Mouse (Mus musculus) liver, postnatal 0 days (tissue): ENCODE measurements around the gene Zfp652. TPM values are rescaled to one million over a fixed set of nuclear protein-coding genes. Genes with fewer than 3 reads are reported as not detected.
"Not testable (repeated sequence)": the region's sequence is repeated elsewhere in the genome, so short reads cannot be mapped to it uniquely, and the experiment has no call there.

ENCODE experiments used
- ATAC-seq: fragments of 200-750 bp; cut with Nextera tagmentation; 2 replicates; pipeline ENCODE4 v1.8.0; 2017; ENCODE audit warnings: mild to moderate bottlenecking, moderate library complexity
- DNase-seq: peaks from one replicate; pipeline ENCODE4 v3.0.0-alpha.2; 2016
- H3K27ac ChIP-seq: fragments of 300-500 bp; sonication (generic); 2 replicates; pipeline ENCODE4 v1.5.1; 2014; ENCODE audit warnings: antibody characterized with exemption, moderate library complexity, mild to moderate bottlenecking, low read depth
- H3K27me3 ChIP-seq: fragments of 300-500 bp; sonication (generic); 2 replicates; pipeline ENCODE4 v1.6.1; 2014; ENCODE audit warnings: low read length, control low read depth, mixed read lengths; ENCODE audit not compliant: insufficient read depth
- H3K36me3 ChIP-seq: fragments of 300-500 bp; sonication (generic); replicated peaks from 2 replicates; pipeline ENCODE4 v1.6.1; 2014; ENCODE audit warnings: mild to moderate bottlenecking, control low read depth, low read length, moderate library complexity, mixed read lengths; ENCODE audit not compliant: insufficient read depth
- H3K4me1 ChIP-seq: fragments of 300-500 bp; sonication (generic); 2 replicates; pipeline ENCODE4 v1.6.1; 2014; ENCODE audit warnings: antibody characterized with exemption, mild to moderate bottlenecking, control low read depth; ENCODE audit not compliant: insufficient read depth
- H3K4me2 ChIP-seq: fragments of 300-500 bp; sonication (generic); 2 replicates; pipeline ENCODE4 v1.6.1; 2014; ENCODE audit warnings: low read depth, mild to moderate bottlenecking, low read length, moderate library complexity, mixed read lengths
- H3K4me3 ChIP-seq: fragments of 300-500 bp; sonication (generic); 2 replicates; pipeline ENCODE4 v1.5.1; 2014; ENCODE audit warnings: low read depth, low read length
- H3K9ac ChIP-seq: fragments of 300-500 bp; sonication (generic); replicated peaks from 2 replicates; pipeline ENCODE4 v1.6.1; 2014; ENCODE audit warnings: mild to moderate bottlenecking, moderate library complexity
- H3K9me3 ChIP-seq: fragments of 300-500 bp; sonication (generic); 2 replicates; pipeline ENCODE4 v1.6.1; 2016; ENCODE audit warnings: mild to moderate bottlenecking, control low read depth, low read length, mixed read lengths
- CTCF ChIP-seq: sonication (generic); IDR thresholded peaks from 2 replicates; pipeline ENCODE4 v1.5.1; 2016; ENCODE audit warnings: antibody characterized with exemption, low read depth
- EP300 ChIP-seq: IDR thresholded peaks from 2 replicates; pipeline ENCODE4 v1.6.1; 2016; ENCODE audit warnings: antibody characterized with exemption, low read depth, mild to moderate bottlenecking
- WGBS: fragments of 180-500 bp; shearing (Covaris S2); extraction: QIAGEN DNeasy Blood & Tissue Kit; methylation state at CpG from one replicate; pipeline ENCODE4 v1.1.7; 2014; ENCODE audit not compliant: insufficient replicate concordance; 5-methylcytosine and 5-hydroxymethylcytosine counted together
- polyA plus RNA-seq: library from polyadenylated mRNA; unstranded; fragments of >200 nt; fragmentation: Nextera tagmentation; extraction: Ambion mirVana; gene quantifications from 2 replicates; pipeline ENCODE4 v1.2.1, GENCODE M21; 2015

Gene Zfp652
- polyA plus RNA-seq, 1 experiment from 2014 or later, result 5.6 TPM

GRCm38 (mm10) chr11:95749619-95750018 is 37.1 kb downstream of the Zfp652 start:
- peak overlapping the region; percentile 69 for H3K27ac ChIP-seq
- no peaks in the 10 kb centered on the region for H3K27me3 ChIP-seq
- peaks cover 6% of the 10 kb centered on the region for H3K4me1 ChIP-seq
- peak overlapping the region; percentile 20; the same call in 1 of the 2 replicates for H3K4me2 ChIP-seq
- peaks cover 37% of the 10 kb centered on the region for H3K36me3 ChIP-seq
- DNase-seq, result peak; percentile 49
- WGBS, result 49% methylated on average over 15 of the region's 15 CpGs
- no peak overlapping the region for H3K9ac ChIP-seq
- TF ChIP-seq EP300 (no peak), CTCF (no peak)
- no peak for ATAC-seq
- no peaks in the 10 kb centered on the region for H3K9me3 ChIP-seq
- no peak overlapping the region for H3K4me3 ChIP-seq

DNA sequence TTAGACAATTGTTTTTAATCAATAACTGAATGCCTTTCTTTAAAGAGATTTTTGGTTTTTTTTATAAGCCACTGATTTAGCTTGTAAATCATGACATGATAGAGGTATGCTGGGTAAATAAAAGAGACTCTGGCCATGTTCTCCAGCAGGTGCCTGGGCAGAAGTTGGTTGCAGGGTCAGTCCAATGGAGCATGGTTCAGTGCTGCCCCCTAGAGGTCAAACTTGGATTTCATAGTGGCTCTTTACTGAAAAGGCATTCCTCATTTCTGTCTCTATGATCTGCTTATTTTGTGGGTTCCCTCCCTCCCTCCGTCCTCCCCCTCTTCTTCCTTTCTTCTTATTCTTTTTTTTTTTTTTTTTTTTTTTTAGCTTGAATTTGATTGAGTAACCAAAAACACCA is 38.5 kb downstream of the Zfp652 start:
- no peak overlapping the region for H3K9ac ChIP-seq
- TF ChIP-seq EP300, result peak; percentile 39; the same call in 1 of the 2 replicates
- peak; percentile 96 for TF ChIP-seq CTCF
- H3K27ac ChIP-seq, result no peak overlapping the region
- H3K27me3 ChIP-seq, result no peaks in the 10 kb centered on the region
- H3K36me3 ChIP-seq, result peaks cover 50% of the 10 kb centered on the region
- no peak overlapping the region for H3K4me3 ChIP-seq
- H3K9me3 ChIP-seq, result no peaks in the 10 kb centered on the region
- DNase-seq, result peak; percentile 86
- 0% methylated on average over 1 of the region's 1 CpGs for WGBS
- peak; percentile 66 for ATAC-seq
- H3K4me1 ChIP-seq, result peaks cover 2% of the 10 kb centered on the region
- no peak overlapping the region for H3K4me2 ChIP-seq

DNA sequence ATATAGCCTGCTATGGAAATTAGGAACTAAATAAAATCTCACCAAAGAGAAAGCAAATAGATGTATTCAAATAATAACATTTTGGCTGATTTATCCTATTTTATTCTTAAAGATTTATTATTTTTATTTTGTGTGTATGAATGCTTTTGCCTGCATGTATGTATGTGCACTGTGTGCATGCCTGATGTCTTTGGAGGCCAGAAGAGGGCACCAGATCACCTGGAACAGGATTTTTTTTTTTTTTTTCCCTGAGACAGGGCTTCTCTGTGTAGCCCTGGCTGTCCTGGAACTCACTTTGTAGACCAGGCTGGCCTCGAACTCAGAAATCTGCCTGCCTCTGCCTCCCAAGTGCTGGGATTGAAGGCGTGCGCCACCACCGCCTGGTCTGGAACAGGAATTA is 42.7 kb downstream of the Zfp652 start:
- not testable (repeated sequence) for H3K27ac ChIP-seq, DNase-seq, H3K27me3 ChIP-seq, H3K4me2 ChIP-seq, ATAC-seq, H3K4me1 ChIP-seq, H3K9me3 ChIP-seq, H3K4me3 ChIP-seq, H3K9ac ChIP-seq
- WGBS, result 91% methylated on average over 4 of the region's 4 CpGs
- TF ChIP-seq CTCF, result peak; percentile 33
- peaks cover 50% of the 10 kb centered on the region for H3K36me3 ChIP-seq

GRCm38 (mm10) chr11:95760521-95760920 is 48.0 kb downstream of the Zfp652 start:
- TF ChIP-seq CTCF (no peak), EP300 (no peak)
- no peak overlapping the region for H3K4me2 ChIP-seq
- no peaks in the 10 kb centered on the region for H3K4me1 ChIP-seq
- no peak overlapping the region for H3K9ac ChIP-seq
- 82% methylated on average over 5 of the region's 5 CpGs for WGBS
- no peak overlapping the region for H3K27ac ChIP-seq
- ATAC-seq, result no peak
- H3K36me3 ChIP-seq, result peaks cover 41% of the 10 kb centered on the region
- no peak for DNase-seq
- H3K27me3 ChIP-seq, result no peaks in the 10 kb centered on the region
- H3K4me3 ChIP-seq, result no peak overlapping the region
- H3K9me3 ChIP-seq, result no peaks in the 10 kb centered on the region

- no peak overlapping the region for H3K4me2 ChIP-seq
- H3K36me3 ChIP-seq, result peaks cover 39% of the 10 kb centered on the region
- H3K27me3 ChIP-seq, result no peaks in the 10 kb centered on the region
- no peak for TF ChIP-seq EP300
- TF ChIP-seq CTCF, result no peak
- WGBS, result 92% methylated on average over 4 of the region's 4 CpGs
- H3K9me3 ChIP-seq, result no peaks in the 10 kb centered on the region
- no peak overlapping the region for H3K4me3 ChIP-seq
- no peaks in the 10 kb centered on the region for H3K4me1 ChIP-seq
- ATAC-seq (no peak), DNase-seq (no peak)
- no peak overlapping the region for H3K9ac ChIP-seq
- no peak overlapping the region for H3K27ac ChIP-seq
These were observed 50.5 kb downstream of the Zfp652 start for GRCm38 (mm10) chr11:95762996-95763395.

DNA sequence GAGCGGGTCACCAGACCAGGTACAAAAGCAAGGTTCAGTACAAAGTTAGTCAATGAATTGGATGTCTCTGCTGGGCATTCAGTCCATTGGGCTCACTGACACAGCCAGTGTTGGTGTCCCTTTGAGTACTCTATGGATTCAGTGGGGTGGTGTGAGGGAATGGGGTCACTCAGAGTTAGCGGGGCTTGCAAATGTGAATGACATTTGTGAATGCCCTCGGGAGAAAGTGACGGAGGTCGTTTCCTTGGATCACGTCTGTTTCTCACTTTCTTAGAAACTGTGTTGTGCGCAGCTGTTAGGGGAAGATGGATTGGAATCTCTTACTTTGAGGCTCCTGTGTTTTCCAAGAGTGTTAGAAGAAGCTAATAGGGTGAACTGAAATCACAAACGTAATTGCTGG is 52.3 kb downstream of the Zfp652 start:
- Histone ChIP-seq H3K36me3 (peaks cover 48% of the 10 kb centered on the region), H3K9ac (no peak overlapping the region), H3K4me3 (no peak overlapping the region), H3K4me2 (no peak overlapping the region), H3K9me3 (no peaks in the 10 kb centered on the region), H3K27me3 (no peaks in the 10 kb centered on the region), H3K27ac (no peak overlapping the region), H3K4me1 (no peaks in the 10 kb centered on the region)
- no peak for TF ChIP-seq CTCF
- DNase-seq (no peak), ATAC-seq (no peak)
- WGBS, result 91% methylated on average over 8 of the region's 8 CpGs

GRCm38 (mm10) chr11:95765334-95765733 is 52.9 kb downstream of the Zfp652 start:
- Histone ChIP-seq H3K9ac (no peak overlapping the region), H3K4me1 (no peaks in the 10 kb centered on the region), H3K4me2 (no peak overlapping the region), H3K27me3 (no peaks in the 10 kb centered on the region), H3K4me3 (no peak overlapping the region), H3K27ac (no peak overlapping the region), H3K9me3 (no peaks in the 10 kb centered on the region), H3K36me3 (peaks cover 49% of the 10 kb centered on the region)
- DNase-seq (no peak), ATAC-seq (no peak)
- TF ChIP-seq EP300, result no peak
- no peak for TF ChIP-seq CTCF
- WGBS, result 68% methylated on average over 10 of the region's 10 CpGs
